Mouse (Mus musculus) adrenal gland, postnatal 4 days (tissue): ENCODE results near the gene Pla2g2d. TPM values are rescaled to one million over a fixed set of nuclear protein-coding genes. Genes with fewer than 3 reads are reported as not detected.

Experiments used
- DNase-seq, 2 experiments: peaks; one replicate each; pipeline ENCODE4 v3.0.0; 2021 to 2022; ENCODE audit warnings: low spot score in 2 of 2, mixed read lengths in 2 of 2
- long read RNA-seq, 2 experiments: library from polyadenylated mRNA; stranded (forward); transcript quantifications; one replicate each; pipeline ENCODE4 v2.0.0; 2021
- total RNA-seq, 2 experiments: library from RNA; stranded (reverse); gene quantifications; 2 replicates each; pipeline ENCODE4 v1.2.3; 2021

The Pla2g2d gene
- total RNA-seq: 1 to 10 TPM; 1.1 to 1.4 TPM
- long read RNA-seq, experiment 1, partial matches to known transcripts: 0 of 2 reads
- long read RNA-seq, experiment 1, other reads (novel, unspliced or antisense): 0 of 2 reads
- long read RNA-seq, experiment 2: 0 reads

- no peak for DNase-seq
Measured at GRCm38 (mm10) chr4:138775435-138775834, at the start of gene Pla2g2d. Pla2g2d (plus strand) TSS chr4:138775735.

DNA sequence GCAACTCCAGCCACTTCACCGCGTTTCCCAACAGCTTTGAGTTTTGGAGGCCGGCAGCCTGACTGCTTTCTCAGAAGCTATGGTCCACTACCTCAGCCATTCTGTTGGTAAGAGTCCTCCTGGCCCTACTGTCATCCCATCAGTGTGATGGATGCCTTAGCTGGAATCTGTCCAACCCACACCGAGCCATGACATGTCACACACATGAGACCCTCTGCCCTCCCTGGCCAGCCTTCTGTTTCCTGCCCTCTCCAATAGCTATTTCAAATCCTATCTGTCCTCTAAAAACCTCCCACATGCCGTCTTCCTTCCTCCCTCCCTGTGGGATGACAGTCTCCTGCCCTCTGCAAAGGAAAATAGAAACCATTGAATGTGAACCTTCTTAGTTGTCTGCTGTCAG lies 49.8 kb upstream of the Pla2g2d start:
- no peak for DNase-seq

- no peak for DNase-seq
Measured at GRCm38 (mm10) chr4:138729018-138729703, 46.4 kb upstream of the Pla2g2d start.

GRCm38 (mm10) chr4:138734105-138734504 lies 41.4 kb upstream of the Pla2g2d start:
- no peak for DNase-seq

GRCm38 (mm10) chr4:138734863-138735262 lies 40.7 kb upstream of the Pla2g2d start:
- no peak for DNase-seq

DNA sequence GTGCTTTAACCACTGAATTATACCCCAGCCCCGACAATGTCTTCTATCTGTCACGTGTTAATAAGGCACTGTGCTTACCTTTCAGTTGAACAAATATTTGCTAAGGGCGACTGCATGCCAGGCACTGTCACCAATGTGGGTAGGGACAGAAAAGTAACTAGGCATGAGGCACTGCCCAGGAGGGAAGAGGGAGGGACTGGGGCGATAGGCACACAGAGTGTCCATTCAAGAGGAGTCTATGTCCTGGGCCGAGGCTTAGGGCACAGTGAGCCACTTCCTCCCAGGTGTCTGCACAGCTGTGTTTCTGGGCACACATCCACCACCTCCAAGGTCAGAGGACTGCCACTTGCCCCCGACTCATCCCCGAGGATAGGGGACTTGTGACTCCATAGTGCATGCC lies 38.5 kb upstream of the Pla2g2d start, which contains the start of gene Ubxn10:
Ubxn10 (minus strand) TSS at position 137 of the 400 bp plus-strand sequence.
- DNase-seq: no peak

DNA sequence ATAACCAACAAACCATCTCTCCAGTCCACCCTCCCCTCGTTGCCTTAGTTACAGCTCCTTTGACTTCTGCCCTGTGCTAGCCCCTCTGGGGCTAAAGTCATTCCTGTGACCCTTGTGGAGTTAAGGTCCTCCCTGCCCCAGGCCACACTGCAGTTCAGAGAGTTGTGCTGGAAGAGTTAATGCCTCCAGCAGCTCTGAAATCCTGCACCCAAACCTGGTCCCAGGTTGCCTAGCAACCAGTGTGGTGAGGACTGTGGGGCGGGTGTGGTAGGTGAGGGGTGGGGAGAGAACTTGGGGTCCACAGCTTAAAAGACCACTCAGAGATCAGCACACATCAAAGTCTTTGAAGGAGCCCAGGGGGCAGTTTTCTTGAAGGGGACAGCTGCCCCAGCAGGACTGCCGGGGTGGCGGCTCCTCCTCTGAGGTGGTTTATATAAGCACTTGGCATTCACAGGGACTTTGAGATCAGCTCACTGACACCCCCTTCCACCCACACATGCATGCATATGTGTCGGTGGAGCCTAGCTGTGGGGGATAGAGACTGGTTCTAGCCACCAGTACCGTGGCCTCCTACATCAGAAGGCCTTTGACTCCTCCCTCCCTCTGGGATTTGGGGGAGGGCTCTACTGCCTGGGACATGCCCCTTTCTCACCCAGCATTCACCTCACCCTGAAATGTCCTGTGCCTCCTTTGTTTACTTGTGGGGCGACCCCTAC lies 36.2 kb upstream of the Pla2g2d start:
- no peak for DNase-seq

DNA sequence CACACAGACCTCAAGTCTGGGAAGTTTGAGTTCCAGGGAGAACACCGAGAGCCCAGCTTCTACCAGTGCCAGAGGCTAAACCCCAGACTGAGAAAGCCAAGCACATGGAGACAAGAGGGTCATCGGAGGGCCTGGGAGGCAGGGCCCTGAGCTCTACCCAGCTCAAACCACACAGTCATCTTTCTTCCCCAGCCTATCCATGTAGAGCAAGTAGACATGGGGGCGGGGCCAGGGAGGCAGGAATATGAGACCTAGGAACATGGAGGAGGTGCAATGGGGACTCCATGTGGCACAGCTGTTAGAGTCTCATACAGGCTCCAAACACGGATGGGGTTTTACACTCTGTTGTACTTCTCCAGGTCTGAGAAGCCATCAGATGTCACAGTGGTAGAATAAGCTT lies 29.7 kb upstream of the Pla2g2d start:
- no peak for DNase-seq

DNA sequence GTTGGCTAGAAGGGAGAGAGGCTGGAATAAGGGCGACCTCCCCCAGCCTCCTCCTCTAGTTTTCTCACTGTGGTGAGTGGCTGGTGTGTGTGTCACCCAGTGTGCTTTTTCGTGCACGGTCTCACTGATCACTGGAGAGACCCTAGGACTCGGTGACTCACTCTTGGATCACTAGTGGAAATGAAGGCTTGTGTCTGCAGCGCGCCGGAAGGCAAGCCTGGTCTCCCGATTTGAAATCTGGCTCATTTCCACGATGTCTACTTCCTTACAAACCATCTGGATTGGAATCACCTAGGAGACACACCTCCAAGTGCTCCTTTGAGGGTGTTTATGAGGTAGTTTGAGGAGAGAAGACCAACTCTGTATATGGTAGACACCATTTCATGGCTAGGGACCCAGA lies 28.7 kb upstream of the Pla2g2d start:
- no peak for DNase-seq

GRCm38 (mm10) chr4:138747851-138748250 lies 27.7 kb upstream of the Pla2g2d start:
- DNase-seq: no peak

DNA sequence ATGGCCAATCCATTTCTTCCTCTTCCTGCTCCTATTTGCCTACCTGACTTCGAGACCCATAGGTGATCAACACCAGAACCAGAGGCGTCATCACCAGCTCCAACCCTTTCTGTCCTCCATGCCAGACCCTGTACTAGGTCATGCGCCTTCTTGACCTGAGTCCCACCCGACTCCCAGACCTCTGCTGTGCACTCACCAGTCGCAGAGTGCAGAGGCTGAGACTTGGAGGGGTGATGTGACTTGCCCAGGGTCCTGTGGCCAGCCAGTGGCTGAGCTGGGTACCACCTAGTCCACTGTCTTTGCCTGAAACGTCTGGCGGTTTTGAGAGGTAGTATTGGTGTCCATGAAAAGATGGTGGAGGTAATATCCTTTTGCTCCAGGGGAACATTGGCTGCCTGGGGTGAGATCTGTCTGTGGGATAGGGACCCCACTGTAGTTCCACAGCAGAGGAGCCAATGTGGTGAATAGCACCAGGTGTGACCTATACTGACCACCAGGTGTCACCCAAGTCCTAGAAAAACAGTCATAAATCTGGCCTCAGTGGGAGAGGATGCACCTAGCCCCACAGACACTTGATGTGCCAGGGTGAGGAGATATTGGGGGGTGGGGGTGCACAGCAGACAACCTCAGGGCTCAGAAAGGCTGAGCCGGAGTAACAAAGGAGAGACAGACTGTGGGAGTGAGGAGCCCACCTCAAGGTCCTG lies 27.0 kb upstream of the Pla2g2d start:
- no peak for DNase-seq

- DNase-seq: no peak
Measured at GRCm38 (mm10) chr4:138752603-138753002, 22.9 kb upstream of the Pla2g2d start.

- no peak for DNase-seq
Measured at GRCm38 (mm10) chr4:138753608-138754007, 21.9 kb upstream of the Pla2g2d start.

DNA sequence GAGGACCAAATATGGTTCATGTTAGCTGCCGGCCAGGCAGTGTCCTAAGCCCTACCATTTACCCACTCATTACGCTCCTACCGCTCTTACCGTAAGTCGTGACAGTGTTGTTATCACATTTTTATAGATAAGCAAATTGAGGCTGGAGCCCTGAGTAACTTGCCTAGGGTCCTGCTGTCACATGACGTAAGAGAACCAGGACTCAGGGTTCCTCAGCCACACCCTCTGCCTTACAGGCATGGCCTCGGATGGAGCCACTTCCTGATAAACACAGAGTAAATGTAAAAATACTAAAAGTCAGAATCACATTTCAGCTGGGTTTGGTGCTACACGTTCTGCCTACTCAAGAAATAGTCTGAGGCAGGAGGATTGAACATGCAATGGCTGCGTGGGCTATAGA lies 21.1 kb upstream of the Pla2g2d start:
- DNase-seq: no peak

- DNase-seq: no peak
Measured at GRCm38 (mm10) chr4:138755439-138755838, 20.1 kb upstream of the Pla2g2d start.

GRCm38 (mm10) chr4:138755983-138756382 lies 19.6 kb upstream of the Pla2g2d start:
- no peak for DNase-seq

DNA sequence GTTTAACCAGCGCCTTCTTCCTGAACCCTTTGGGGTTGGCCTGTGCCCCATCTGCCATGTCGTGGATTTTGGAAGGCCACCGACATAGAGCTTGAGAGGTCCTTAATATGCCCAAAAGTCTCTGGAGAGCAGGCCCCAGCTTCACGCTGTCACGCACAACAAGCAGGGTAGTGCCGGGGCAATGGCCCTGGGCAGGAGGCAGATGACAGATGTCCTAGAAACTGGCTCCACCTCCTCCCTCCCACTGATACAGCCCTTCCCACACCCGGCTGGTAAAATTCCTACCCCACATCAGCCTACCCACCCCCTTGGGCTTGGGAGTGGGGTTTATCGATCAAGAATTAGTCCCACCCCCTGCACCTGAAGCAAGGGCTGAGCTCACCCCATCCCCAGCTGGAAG lies 18.1 kb upstream of the Pla2g2d start, which contains the start of gene Pla2g2f:
Pla2g2f (minus strand) TSS at position 211 of the 400 bp plus-strand sequence.
- no peak for DNase-seq

- DNase-seq: no peak
Measured at GRCm38 (mm10) chr4:138762266-138762665, 13.3 kb upstream of the Pla2g2d start.

GRCm38 (mm10) chr4:138771970-138772369 lies 3.6 kb upstream of the Pla2g2d start:
- DNase-seq: no peak

DNA sequence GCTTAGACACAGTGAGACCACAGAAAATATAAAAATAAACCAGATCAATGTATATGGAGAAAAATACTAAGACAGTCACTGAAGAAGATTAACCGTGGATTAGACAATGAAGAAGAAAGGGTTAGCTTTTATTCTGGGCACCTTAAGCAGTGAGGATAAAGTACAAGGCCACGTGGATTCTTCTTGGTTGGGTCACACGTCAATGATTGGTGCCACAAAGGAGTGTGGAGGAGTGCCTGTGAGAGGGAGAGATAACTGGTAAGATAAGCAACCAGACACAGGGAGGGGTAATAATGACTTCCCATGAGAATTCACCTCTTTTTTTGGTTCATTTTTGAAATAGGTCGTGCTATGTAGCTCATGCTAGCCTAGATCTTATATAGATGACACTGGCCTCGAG lies 3.1 kb upstream of the Pla2g2d start:
- DNase-seq: no peak
